Mouse (Mus musculus) left cerebral cortex, postnatal 10 days (tissue): Measurements from ENCODE around the gene Vmn1r163. TPM values are rescaled to one million over a fixed set of nuclear protein-coding genes. Genes with fewer than 3 reads are reported as not detected.
"Not testable (repeated sequence)": the region's sequence is repeated elsewhere in the genome, so short reads cannot be mapped to it uniquely, and the experiment has no call there.

Source experiments
- DNase-seq, 2 experiments: peaks; one replicate each; pipeline ENCODE4 v3.0.0; 2021 to 2022; ENCODE audit warnings: low spot score in 2 of 2, mixed read lengths in 1 of 2; ENCODE audit errors: extremely low spot score in 1 of 2
- intact Hi-C: fragments of 180-260 bp; cut with DNase I; formaldehyde crosslinking; loops from one replicate; pipeline ENCODE4 v1.15.1; 2025
- total RNA-seq, 2 experiments: library from RNA; stranded (reverse); gene quantifications; 2 replicates each; pipeline ENCODE4 v1.2.3; 2021

Gene Vmn1r163
- not detected for total RNA-seq

GRCm38 (mm10) chr7:23055240-23055639 is at the start of gene Vmn1r163:
Gene Vmn1r163, plus strand, starts transcription at chr7:23055540.
- DNase-seq, intact Hi-C loops: not testable (repeated sequence)

- DNase-seq, intact Hi-C loops: not testable (repeated sequence)
Measured at GRCm38 (mm10) chr7:23019823-23020222, 35.5 kb upstream of the Vmn1r163 start, which contains the start of gene Gm4216. Gene Gm4216, minus strand, starts transcription at chr7:23019923.

- intact Hi-C loops, DNase-seq: not testable (repeated sequence)
Measured at GRCm38 (mm10) chr7:23067356-23067755, 12.0 kb downstream of the Vmn1r163 start, which contains the start of gene Gm8720. Gene Gm8720, minus strand, starts transcription at chr7:23067456.

Other genes starting within 250 kb of the Vmn1r163 start
- not detected for gene Vmn1r159, start 211.9 kb upstream of the Vmn1r163 start, total RNA-seq
- gene Vmn1r160, start 184.3 kb upstream of the Vmn1r163 start, total RNA-seq, result not detected
- gene Gm4214, start 70.9 kb upstream of the Vmn1r163 start, total RNA-seq, result not detected
- not detected for gene Gm4216, start 35.6 kb upstream of the Vmn1r163 start, total RNA-seq
- gene Gm8720, start 11.9 kb downstream of the Vmn1r163 start, total RNA-seq, result not detected
- not detected for gene Gm10662, start 88.9 kb downstream of the Vmn1r163 start, total RNA-seq
- gene Vmn1r165, start 161.8 kb downstream of the Vmn1r163 start, total RNA-seq, result not detected
- not detected for gene Vmn1r166, start 196.1 kb downstream of the Vmn1r163 start, total RNA-seq
- gene Gm6902, start 223.4 kb downstream of the Vmn1r163 start, total RNA-seq, result not detected
- gene Nlrp4e, start 245.7 kb downstream of the Vmn1r163 start, total RNA-seq, result not detected